Mouse (Mus musculus) lung, postnatal 0 days (tissue): Measurements from ENCODE around the gene Prkab1.

Experiments used
- CTCF ChIP-seq: IDR thresholded peaks from 2 replicates; pipeline ENCODE4 v1.5.1; 2016; ENCODE audit warnings: antibody characterized with exemption, mild to moderate bottlenecking
- EP300 ChIP-seq: IDR thresholded peaks from 2 replicates; pipeline ENCODE4 v1.6.1; 2016; ENCODE audit warnings: antibody characterized with exemption, mild to moderate bottlenecking, control low read depth

- no peak for TF ChIP-seq EP300
- no peak for TF ChIP-seq CTCF
Observed at GRCm38 (mm10) chr5:116022131-116022530, 2.2 kb downstream of the Prkab1 start.
